Mouse (Mus musculus): Measurements from ENCODE around the gene Ehhadh. TPM values are rescaled to one million over a fixed set of nuclear protein-coding genes. Genes with fewer than 3 reads are reported as not detected.

Gene Ehhadh
- 2.1 and 2.4 TPM in 2 replicates for polyA plus RNA-seq (2015; fragmentation: Nextera tagmentation; extraction: Ambion mirVana)

DNA sequence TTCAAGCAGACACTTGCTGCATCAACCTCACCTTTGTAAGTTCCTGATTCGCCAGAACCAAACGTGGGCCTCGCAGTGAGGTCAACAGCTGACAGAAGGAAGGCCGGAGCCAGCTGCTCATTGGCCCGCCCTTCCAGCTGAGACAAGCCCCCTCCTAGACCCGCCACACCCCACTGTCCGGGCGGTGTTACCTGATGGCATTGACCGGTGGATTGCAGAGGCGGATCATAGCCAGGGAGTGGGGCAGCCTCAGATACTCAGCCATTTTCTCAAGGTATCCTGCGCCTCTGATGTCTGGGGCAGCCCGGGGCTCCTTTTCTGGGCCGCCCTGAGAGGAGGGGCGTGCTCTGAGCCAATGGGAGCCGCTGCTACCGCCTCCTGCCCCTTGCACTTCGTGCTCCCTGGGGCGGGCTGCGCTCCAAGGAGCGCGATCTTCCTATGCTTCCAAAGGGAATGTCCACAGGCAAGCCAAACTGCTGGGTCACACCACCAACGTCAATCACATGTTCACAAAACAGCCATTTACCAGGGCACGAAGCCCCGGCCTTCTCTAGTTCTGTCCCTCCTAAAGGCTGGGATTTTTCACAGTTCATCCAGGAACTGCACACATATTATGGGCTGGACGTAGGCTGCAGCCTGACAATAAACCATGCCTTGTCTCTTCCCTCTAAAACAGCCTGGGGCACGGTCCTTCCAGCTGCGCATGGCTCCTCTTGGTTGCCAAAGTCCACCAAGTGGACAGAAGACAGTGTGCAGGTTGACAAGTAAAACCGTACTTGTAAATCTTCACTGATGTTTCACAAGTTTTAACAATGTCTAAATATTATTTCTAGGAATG is at the start of gene Ehhadh:
TSS of gene Ehhadh (minus strand) at position 292 of the 838 bp plus-strand sequence.
- WGBS: 7% methylated on average over 28 of the region's 28 CpGs
- H3K4me2 ChIP-seq: peak within 1 kb of the TSS; percentile 74
- peak; percentile 97 for ATAC-seq (ENCODE audit: borderline replicate concordance, extremely low read depth, low FRiP score, low TSS enrichment)
- H3K9ac ChIP-seq: peak within 1 kb of the TSS; percentile 46
- peak within 1 kb of the TSS; percentile 57 for H3K4me3 ChIP-seq
- 0 out of 2 replicates have a peak, but pooled peaks cover 5% of the 10 kb centered on the region for H3K4me1 ChIP-seq
- H3K36me3 ChIP-seq: no peaks in the 10 kb centered on the region
- no peaks in the 10 kb centered on the region for H3K9me3 ChIP-seq
- H3K27me3 ChIP-seq: no peaks in the 10 kb centered on the region
- no peak within 1 kb of the TSS for H3K27ac ChIP-seq

DNA sequence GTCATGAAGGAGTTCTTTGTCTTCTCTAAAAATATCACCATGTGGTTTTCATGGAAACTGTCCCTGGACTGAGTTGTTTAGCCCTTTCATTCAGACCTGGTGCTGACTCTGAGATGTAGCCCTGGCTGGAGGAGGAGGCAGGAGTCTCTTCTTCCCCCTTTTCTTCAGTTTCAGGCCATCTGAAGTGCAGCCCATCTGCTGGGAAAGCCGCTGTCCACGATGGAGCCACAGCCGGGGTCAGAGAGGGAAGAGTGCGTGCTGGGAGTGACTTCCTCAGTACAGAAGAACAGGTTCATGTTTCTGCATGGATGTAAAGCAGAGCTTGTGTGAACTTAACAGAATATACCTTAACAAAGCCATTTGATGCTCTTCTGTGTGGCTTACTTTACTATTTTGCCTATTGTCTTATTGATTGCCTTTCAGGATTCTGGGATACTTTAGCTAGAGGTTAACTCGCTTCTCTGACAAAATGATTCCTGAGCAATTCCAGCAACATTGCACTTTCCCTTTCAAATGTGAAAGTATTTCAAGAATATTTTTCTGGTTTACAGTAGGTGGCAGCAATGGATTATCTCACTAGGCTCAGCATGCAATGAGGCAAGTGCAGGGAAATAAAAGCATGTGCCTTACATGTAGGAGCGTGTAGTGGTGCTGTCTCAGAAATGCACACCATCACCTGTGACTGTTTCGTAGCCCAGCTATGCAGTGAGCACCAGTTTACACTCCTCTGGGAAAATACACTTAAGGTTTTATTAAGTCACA is 48.9 kb upstream of the Ehhadh start:
- ATAC-seq (ENCODE audit: borderline replicate concordance, extremely low read depth, low FRiP score, low TSS enrichment): no peak
- no peaks in the 10 kb centered on the region for H3K27me3 ChIP-seq

DNA sequence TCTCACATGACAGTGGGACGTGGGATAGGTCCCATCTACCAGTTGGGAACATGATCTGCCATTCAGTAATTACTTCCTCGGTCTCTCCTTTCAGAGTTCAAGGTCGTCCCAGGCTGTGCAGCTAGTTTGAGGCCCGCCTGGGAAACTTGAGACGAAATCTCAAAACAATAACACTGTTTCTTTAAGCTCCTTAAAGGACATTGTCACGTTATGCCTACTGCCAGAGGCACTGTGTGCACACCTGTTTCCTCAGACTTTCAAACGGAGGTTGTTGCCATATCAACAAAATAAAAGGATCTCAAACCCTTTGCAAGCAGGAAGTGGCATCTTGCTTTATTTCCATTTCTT is 48.0 kb upstream of the Ehhadh start:
- 36% methylated on average over 7 of the region's 7 CpGs for WGBS
- H3K27ac ChIP-seq: no peak overlapping the region
- H3K9me3 ChIP-seq: no peaks in the 10 kb centered on the region
- ATAC-seq (ENCODE audit: borderline replicate concordance, extremely low read depth, low FRiP score, low TSS enrichment): no peak
- H3K36me3 ChIP-seq: no peaks in the 10 kb centered on the region
- H3K4me1 ChIP-seq: no peaks in the 10 kb centered on the region
- no peaks in the 10 kb centered on the region for H3K27me3 ChIP-seq
- H3K4me3 ChIP-seq: no peak overlapping the region
- no peak overlapping the region for H3K4me2 ChIP-seq
- H3K9ac ChIP-seq: no peak overlapping the region

More for the DNA sequence above, 48.9 kb upstream of the Ehhadh start:
- Histone ChIP-seq H3K27ac (no peak overlapping the region), H3K4me2 (no peak overlapping the region), H3K4me3 (no peak overlapping the region), H3K9me3 (no peaks in the 10 kb centered on the region), H3K4me1 (no peaks in the 10 kb centered on the region), H3K9ac (no peak overlapping the region), H3K36me3 (no peaks in the 10 kb centered on the region)
- 45% methylated on average over 7 of the region's 7 CpGs for WGBS

DNA sequence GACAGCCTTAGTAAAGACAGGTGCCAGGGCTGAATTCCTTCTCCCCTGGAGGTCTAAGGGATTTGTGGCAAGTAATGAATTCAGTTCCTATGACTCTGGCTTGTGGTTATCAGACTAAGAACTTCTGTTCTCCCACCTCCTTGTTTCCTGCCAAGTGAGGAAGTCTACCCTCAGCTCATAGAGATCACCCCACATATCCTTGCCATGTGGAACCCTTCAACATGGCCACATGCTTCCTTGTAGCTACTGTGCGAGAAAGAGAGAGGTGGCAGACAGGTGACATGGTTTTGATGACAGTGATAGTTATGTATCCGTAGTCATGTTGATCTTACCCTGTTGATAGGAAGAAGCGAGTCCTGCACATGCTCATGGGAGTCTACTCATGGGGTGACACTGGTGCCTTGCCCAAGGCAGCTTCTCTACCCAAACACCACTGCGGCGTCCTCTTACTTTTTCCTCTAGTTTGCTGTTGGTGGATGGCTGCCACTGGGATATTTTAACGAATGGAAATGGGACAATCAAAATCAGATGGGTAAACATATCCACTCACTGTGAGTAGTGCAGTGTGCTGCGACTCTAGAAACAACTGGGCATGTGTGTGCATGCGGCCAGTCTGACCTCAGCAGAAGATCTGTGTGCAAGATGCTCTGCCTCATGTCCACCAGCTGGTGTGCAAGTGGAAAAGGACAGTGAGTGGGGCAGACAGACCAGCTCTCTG is 47.4 kb upstream of the Ehhadh start:
- Histone ChIP-seq H3K9ac (no peak overlapping the region), H3K4me3 (no peak overlapping the region), H3K36me3 (no peaks in the 10 kb centered on the region), H3K27me3 (no peaks in the 10 kb centered on the region), H3K27ac (no peak overlapping the region), H3K9me3 (no peaks in the 10 kb centered on the region), H3K4me2 (no peak overlapping the region), H3K4me1 (no peaks in the 10 kb centered on the region)
- ATAC-seq (ENCODE audit: borderline replicate concordance, extremely low read depth, low FRiP score, low TSS enrichment): no peak
- 80% methylated on average over 8 of the region's 8 CpGs for whole genome bisulfite sequencing

DNA sequence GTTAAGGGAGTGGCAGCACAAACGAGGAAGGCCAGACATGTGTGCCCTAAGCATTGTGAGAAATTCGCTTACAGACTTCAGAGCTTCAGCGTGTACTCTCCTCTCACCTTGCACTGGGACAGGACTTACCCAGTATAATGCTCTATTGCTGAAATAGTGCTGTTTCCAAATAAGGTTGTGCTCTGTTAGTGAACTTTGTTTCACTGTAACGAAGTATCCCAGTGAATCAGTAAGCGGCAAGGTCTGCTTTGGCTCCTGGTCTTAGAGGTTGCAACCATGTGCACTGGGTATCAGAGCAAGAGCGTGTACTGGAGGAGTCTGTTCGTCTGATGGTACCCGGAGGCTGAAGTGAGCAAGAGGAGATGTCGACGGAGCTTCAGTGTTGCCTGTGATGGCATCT is 46.4 kb upstream of the Ehhadh start:
- Histone ChIP-seq H3K27me3 (no peaks in the 10 kb centered on the region), H3K4me3 (no peak overlapping the region)
- no peak for ATAC-seq (ENCODE audit: borderline replicate concordance, extremely low read depth, low FRiP score, low TSS enrichment)

DNA sequence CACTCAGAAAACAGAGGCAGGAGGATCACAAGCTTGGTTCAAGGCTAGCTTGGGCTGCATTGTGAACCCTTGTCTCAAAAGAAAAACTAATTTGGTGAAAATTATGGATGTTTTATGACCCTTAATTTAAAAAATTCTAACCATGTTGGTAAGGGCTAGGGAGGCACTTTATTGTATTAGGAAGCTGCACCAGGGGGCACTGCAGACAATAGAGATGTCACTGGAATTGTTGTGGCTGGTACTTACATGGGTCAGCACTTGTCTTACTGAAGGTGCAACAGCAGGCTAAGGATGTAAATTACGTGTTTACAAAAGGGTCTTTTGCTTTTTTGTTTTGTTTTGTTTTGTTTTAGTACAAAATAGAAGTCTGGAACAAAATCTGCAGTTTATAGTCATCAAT is 45.9 kb upstream of the Ehhadh start:
- Histone ChIP-seq H3K27ac (no peak overlapping the region), H3K9me3 (no peaks in the 10 kb centered on the region), H3K36me3 (no peaks in the 10 kb centered on the region), H3K4me3 (no peak overlapping the region), H3K4me1 (no peaks in the 10 kb centered on the region), H3K27me3 (no peaks in the 10 kb centered on the region), H3K9ac (no peak overlapping the region), H3K4me2 (no peak overlapping the region)
- ATAC-seq (ENCODE audit: borderline replicate concordance, extremely low read depth, low FRiP score, low TSS enrichment): no peak
- 65% methylated on average over 1 of the region's 1 CpGs for WGBS

More for the DNA sequence above, 46.4 kb upstream of the Ehhadh start:
- H3K9ac ChIP-seq: no peak overlapping the region
- no peaks in the 10 kb centered on the region for H3K9me3 ChIP-seq
- no peaks in the 10 kb centered on the region for H3K36me3 ChIP-seq
- WGBS: 77% methylated on average over 10 of the region's 10 CpGs
- H3K27ac ChIP-seq: no peak overlapping the region
- no peak overlapping the region for H3K4me2 ChIP-seq
- no peaks in the 10 kb centered on the region for H3K4me1 ChIP-seq

DNA sequence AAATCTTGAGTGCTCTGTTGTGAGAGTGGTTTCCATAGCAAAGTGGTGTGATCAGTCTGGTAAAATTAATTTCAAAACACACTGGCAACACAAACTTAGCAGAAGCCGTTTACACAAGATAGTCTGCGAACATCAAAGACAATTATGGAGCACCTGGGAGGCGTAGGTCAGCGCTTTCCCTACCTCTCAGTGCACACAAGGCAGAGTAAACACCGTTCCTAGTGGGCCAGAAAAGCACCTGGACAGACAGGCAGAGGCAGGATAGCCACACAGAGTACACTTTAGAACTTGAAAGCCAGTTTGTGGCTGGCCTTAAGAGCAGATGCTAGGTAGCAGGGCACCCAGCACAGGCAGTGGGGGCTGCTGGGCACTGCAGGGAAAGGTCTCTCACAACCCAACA is 44.2 kb upstream of the Ehhadh start:
- no peaks in the 10 kb centered on the region for H3K9me3 ChIP-seq
- WGBS: 40% methylated on average over 5 of the region's 5 CpGs
- no peak overlapping the region for H3K4me2 ChIP-seq
- no peak overlapping the region for H3K9ac ChIP-seq
- no peaks in the 10 kb centered on the region for H3K36me3 ChIP-seq
- no peak for ATAC-seq (ENCODE audit: borderline replicate concordance, extremely low read depth, low FRiP score, low TSS enrichment)
- peaks cover 4% of the 10 kb centered on the region; the same call in 1 of the 2 replicates for H3K4me1 ChIP-seq
- H3K27ac ChIP-seq: no peak overlapping the region
- no peak overlapping the region for H3K4me3 ChIP-seq
- no peaks in the 10 kb centered on the region for H3K27me3 ChIP-seq

DNA sequence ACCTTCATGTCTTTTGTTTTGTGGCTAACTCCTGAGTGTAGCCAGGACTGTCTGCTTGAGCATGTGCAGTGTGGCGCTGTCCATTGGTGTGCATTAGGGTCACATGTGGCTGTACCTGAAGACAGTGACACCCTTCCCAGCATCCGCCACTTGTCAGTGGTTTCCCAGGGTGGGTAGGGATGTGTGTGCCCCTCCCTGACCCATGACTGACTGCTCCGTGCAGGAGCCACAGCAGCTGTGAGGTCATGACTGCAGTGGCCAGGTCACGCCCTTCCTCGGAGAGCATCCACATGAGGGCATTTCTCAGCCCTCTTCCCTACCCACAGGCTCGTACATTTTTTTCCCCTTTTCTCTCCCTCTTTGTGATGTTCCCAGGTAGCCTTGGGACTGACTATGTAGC is 43.2 kb upstream of the Ehhadh start:
- peak; percentile 23; the same call in 1 of the 2 replicates for ATAC-seq (ENCODE audit: borderline replicate concordance, extremely low read depth, low FRiP score, low TSS enrichment)
- H3K4me3 ChIP-seq: no peak overlapping the region
- H3K9me3 ChIP-seq: no peaks in the 10 kb centered on the region
- peaks cover 4% of the 10 kb centered on the region; the same call in 1 of the 2 replicates for H3K4me1 ChIP-seq
- 40% methylated on average over 6 of the region's 6 CpGs for WGBS
- no peak overlapping the region for H3K4me2 ChIP-seq
- no peaks in the 10 kb centered on the region for H3K36me3 ChIP-seq
- no peak overlapping the region for H3K9ac ChIP-seq
- no peaks in the 10 kb centered on the region for H3K27me3 ChIP-seq
- H3K27ac ChIP-seq: no peak overlapping the region

DNA sequence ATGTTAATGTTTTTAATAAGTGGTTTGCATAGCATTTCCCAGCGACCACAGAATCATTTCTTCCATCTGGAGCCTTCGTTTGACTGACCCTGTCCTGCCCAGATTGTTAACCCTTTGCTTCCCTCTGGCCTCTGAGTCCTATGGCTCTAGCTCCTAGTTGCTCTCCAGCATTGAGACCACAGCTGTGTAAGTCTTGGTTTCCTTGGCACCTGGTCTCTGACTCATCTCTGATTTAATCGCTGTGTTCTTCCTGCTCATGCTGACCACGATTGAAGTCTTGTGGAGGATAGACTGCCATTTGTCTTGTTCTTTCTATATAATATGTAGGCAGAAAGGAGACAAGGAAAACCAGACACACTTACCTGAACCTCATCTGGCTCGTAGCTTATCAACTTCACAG is 42.1 kb upstream of the Ehhadh start:
- no peaks in the 10 kb centered on the region for H3K27me3 ChIP-seq
- no peak for ATAC-seq (ENCODE audit: borderline replicate concordance, extremely low read depth, low FRiP score, low TSS enrichment)
- no peak overlapping the region for H3K4me3 ChIP-seq
- H3K9me3 ChIP-seq: no peaks in the 10 kb centered on the region
- H3K36me3 ChIP-seq: no peaks in the 10 kb centered on the region
- no peak overlapping the region for H3K4me2 ChIP-seq
- 26% methylated on average over 5 of the region's 5 CpGs for WGBS
- H3K9ac ChIP-seq: no peak overlapping the region
- peaks cover 4% of the 10 kb centered on the region; the same call in 1 of the 2 replicates for H3K4me1 ChIP-seq
- H3K27ac ChIP-seq: no peak overlapping the region

DNA sequence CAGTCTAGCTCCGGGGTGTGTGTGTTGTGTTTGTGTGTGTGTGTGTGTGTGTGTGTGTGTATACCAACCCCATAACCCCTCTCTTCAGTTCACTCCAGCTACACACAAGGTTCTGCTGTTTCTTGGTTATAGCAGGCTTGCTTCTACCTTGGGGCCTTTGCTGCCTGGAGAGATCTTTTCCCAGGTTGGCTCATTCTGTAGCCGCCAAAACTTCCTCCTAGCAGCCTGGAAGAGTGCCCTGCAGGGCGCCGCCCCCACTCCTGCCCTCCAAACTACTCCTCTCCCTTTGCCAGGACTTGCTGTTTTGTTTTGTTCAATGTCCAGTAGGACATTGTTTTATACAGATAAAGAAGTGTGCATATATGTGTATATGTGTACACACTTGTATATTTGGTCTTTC is 40.0 kb upstream of the Ehhadh start:
- no peak overlapping the region for H3K9ac ChIP-seq
- ATAC-seq (ENCODE audit: borderline replicate concordance, extremely low read depth, low FRiP score, low TSS enrichment): no peak
- no peaks in the 10 kb centered on the region for H3K27me3 ChIP-seq
- 62% methylated on average over 4 of the region's 4 CpGs for WGBS
- no peak overlapping the region for H3K4me2 ChIP-seq
- H3K9me3 ChIP-seq: no peaks in the 10 kb centered on the region
- peaks cover 4% of the 10 kb centered on the region; the same call in 1 of the 2 replicates for H3K4me1 ChIP-seq
- no peak overlapping the region for H3K27ac ChIP-seq
- H3K36me3 ChIP-seq: no peaks in the 10 kb centered on the region
- no peak overlapping the region for H3K4me3 ChIP-seq

DNA sequence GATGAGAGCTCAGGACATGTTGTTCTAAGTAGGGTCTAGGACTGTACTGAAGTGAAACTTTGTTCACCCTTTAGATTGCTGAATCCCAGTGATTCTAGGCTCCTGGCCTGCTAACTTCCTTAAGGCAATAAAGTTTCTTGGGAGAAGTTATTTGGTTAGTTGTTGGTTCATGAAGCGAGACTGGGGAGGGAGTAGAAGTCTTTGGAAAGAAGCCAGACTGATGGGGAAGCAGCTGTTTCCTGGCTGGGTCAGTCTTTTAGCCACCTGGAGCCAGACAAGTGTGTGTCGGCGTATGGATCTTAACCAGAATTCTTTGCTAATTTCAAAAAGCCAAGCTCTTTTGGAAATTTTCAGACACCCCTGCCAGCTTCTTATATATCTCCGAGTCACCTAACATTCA is 39.5 kb upstream of the Ehhadh start:
- Histone ChIP-seq H3K4me3 (no peak overlapping the region), H3K9me3 (no peaks in the 10 kb centered on the region), H3K36me3 (no peaks in the 10 kb centered on the region), H3K27me3 (no peaks in the 10 kb centered on the region), H3K27ac (no peak overlapping the region), H3K4me2 (no peak overlapping the region), H3K4me1 (peaks cover 4% of the 10 kb centered on the region; the same call in 1 of the 2 replicates), H3K9ac (no peak overlapping the region)
- WGBS: 36% methylated on average over 4 of the region's 4 CpGs
- no peak for ATAC-seq (ENCODE audit: borderline replicate concordance, extremely low read depth, low FRiP score, low TSS enrichment)
